Mouse (Mus musculus) E14TG2a.4 (cell line): ENCODE measurements around the gene Btbd18.

Experiments used
- CTCF ChIP-seq: conservative IDR thresholded peaks from 2 replicates; pipeline ENCODE4 v1.5.1; 2014; ENCODE audit warnings: low read length
- NANOG ChIP-seq: IDR thresholded peaks from 2 replicates; pipeline ENCODE4 v1.6.1; 2014; ENCODE audit warnings: borderline replicate concordance, low read length, mixed read lengths

DNA sequence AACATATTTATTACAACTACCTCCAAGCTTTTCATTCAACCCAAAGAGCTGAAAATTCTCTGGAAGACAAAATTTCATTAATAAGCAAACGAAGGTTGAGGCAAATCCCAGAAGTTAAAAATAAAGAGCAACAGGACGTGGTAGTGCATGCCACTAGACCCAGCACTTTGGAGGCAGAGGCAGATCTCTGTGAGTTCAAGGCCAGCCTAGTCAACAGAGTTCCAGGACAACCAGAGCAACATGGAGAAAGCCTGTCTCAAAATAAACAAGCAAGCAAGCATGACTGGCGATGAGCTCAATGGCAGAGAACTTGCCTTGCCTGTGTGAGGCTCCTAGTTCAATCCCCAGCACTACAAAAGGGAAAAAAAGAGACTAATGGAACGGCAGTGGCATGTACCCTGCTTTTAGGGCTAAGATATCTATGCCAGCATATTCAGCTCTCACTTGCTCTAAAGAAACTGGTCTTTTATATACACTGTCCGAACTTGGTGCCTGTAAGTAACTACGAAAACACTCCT, 11.8 kb upstream of the Btbd18 start:
- TF ChIP-seq CTCF: no peak
- no peak for TF ChIP-seq NANOG
